Mouse (Mus musculus) hindbrain, embryonic 12.5 days (tissue): ENCODE data around the gene Klb. TPM values are rescaled to one million over a fixed set of nuclear protein-coding genes. Genes with fewer than 3 reads are reported as not detected.
"Not testable (repeated sequence)": the region's sequence is repeated elsewhere in the genome, so short reads cannot be mapped to it uniquely, and the experiment has no call there.

Experiments
- ATAC-seq: fragments of 200-750 bp; cut with Nextera tagmentation; 2 replicates; pipeline ENCODE4 v1.8.0; 2017; ENCODE audit warnings: moderate TSS enrichment; ENCODE audit not compliant: low FRiP score
- H3K27ac ChIP-seq: fragments of 300-500 bp; sonication (generic); 2 replicates; pipeline ENCODE4 v1.5.1; 2016; ENCODE audit warnings: mild to moderate bottlenecking
- H3K27me3 ChIP-seq: fragments of 300-500 bp; sonication (generic); 2 replicates; pipeline ENCODE4 v1.6.1; 2016; ENCODE audit warnings: mild to moderate bottlenecking
- H3K36me3 ChIP-seq: fragments of 300-500 bp; sonication (generic); 2 replicates; pipeline ENCODE4 v1.6.1; 2016; ENCODE audit warnings: mild to moderate bottlenecking
- H3K4me1 ChIP-seq: fragments of 300-500 bp; sonication (generic); 2 replicates; pipeline ENCODE4 v1.6.1; 2016
- H3K4me2 ChIP-seq: fragments of 300-500 bp; sonication (generic); replicated peaks from 2 replicates; pipeline ENCODE4 v1.6.1; 2016; ENCODE audit warnings: mild to moderate bottlenecking
- H3K4me3 ChIP-seq: fragments of 300-500 bp; sonication (generic); 2 replicates; pipeline ENCODE4 v1.5.1; 2016; ENCODE audit warnings: mild to moderate bottlenecking
- H3K9ac ChIP-seq: fragments of 300-500 bp; sonication (generic); 2 replicates; pipeline ENCODE4 v1.6.1; 2016; ENCODE audit warnings: mild to moderate bottlenecking, moderate library complexity
- H3K9me3 ChIP-seq: fragments of 300-500 bp; sonication (generic); replicated peaks from 2 replicates; pipeline ENCODE4 v1.6.1; 2016; ENCODE audit warnings: mild to moderate bottlenecking
- WGBS: fragments of 180-500 bp; shearing (Covaris S2); methylation state at CpG from one replicate; pipeline ENCODE4 v1.1.7; 2016; 5-methylcytosine and 5-hydroxymethylcytosine counted together
- polyA plus RNA-seq: library from polyadenylated mRNA; unstranded; fragments of >200 nt; fragmentation: Nextera tagmentation; extraction: Ambion mirVana; gene quantifications from 2 replicates; pipeline ENCODE4 v1.2.1, GENCODE M21; 2016

The Klb gene
- polyA plus RNA-seq = not detected in 2 replicates

DNA sequence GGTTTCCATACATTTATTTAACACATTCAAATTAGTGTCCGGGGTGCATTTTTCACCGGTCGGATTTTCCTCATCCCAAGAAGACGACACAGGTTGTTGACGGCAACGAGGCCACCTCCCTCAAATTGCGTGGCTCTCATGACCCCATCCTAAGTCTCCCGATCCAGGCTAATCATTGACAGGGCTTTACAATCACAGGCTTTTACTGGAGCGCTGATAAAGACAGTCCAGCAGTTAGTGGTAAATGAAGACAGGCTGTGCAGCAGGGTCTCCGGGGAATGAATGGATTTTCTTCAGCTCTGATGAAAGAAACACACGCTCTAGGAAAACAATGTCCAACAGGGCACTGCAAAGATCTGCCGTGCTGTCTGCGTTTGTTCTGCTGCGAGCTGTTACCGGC lies at the start of gene Klb:
TSS of gene Klb (plus strand) at position 147 of the 400 bp plus-strand sequence.
- Histone ChIP-seq H3K9ac (0 out of 2 replicates have a peak within 1 kb of the TSS, but pooled peaks have one; percentile 47), H3K4me1 (peaks cover 6% of the 10 kb centered on the region; the same call in 1 of the 2 replicates), H3K4me3 (no peak within 1 kb of the TSS), H3K9me3 (no peaks in the 10 kb centered on the region), H3K27me3 (0 out of 2 replicates have a peak, but pooled peaks cover 2% of the 10 kb centered on the region), H3K4me2 (peak within 1 kb of the TSS; percentile 44), H3K27ac (no peak within 1 kb of the TSS), H3K36me3 (no peaks in the 10 kb centered on the region)
- 25% methylated on average over 15 of the region's 15 CpGs for WGBS
- no peak for ATAC-seq

DNA sequence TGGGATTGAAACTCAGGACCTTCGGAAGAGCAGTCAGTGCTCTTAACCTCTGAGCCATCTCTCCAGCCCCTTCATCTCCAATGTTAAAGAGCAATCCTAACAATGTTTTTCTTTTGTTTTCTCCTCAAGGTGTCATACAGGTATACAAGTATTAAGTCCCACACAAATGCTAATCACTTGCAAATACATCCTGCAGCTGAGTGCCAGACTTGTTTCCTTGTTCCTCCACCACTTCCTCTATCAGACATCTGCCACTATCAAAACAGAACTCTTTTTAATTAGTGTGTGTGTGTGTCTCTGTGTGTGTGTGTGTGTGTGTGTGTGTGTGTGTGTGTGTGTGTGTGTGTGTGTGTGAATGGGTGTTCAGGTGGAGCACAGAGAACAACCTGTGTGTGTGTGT lies 48.5 kb upstream of the Klb start:
- H3K9ac ChIP-seq, ATAC-seq, H3K4me3 ChIP-seq, H3K9me3 ChIP-seq, H3K4me1 ChIP-seq, H3K27ac ChIP-seq, H3K27me3 ChIP-seq, H3K4me2 ChIP-seq: not testable (repeated sequence)
- H3K36me3 ChIP-seq = peaks cover 21% of the 10 kb centered on the region; the same call in 1 of the 2 replicates
- 87% methylated on average over 1 of the region's 1 CpGs for WGBS

DNA sequence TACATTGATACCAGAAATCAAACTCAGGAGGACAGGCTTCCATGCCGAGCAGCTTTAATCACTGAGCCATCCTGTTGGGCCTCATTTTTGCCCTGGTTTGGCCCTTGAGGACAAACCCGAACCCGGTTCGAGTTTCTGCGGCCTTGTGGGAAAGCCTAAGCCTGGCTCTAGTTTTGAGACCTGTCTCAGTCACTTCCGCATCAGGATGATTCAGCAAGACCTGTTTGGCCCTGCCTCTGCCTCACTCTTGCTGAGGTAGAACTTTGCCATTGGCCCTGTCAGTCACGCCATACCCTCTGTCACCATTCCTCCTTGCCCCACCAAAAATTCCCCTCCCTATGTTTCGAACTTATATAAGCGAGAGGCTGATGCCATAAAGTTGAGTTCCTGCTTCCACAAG lies 48.0 kb upstream of the Klb start:
- no peak overlapping the region for H3K4me3 ChIP-seq
- ATAC-seq = no peak
- 95% methylated on average over 9 of the region's 9 CpGs for WGBS
- no peaks in the 10 kb centered on the region for H3K4me1 ChIP-seq
- no peak overlapping the region for H3K27ac ChIP-seq
- no peak overlapping the region for H3K9ac ChIP-seq
- H3K36me3 ChIP-seq = peaks cover 21% of the 10 kb centered on the region; the same call in 1 of the 2 replicates
- H3K27me3 ChIP-seq = no peaks in the 10 kb centered on the region
- no peak overlapping the region for H3K4me2 ChIP-seq
- H3K9me3 ChIP-seq = no peaks in the 10 kb centered on the region

DNA sequence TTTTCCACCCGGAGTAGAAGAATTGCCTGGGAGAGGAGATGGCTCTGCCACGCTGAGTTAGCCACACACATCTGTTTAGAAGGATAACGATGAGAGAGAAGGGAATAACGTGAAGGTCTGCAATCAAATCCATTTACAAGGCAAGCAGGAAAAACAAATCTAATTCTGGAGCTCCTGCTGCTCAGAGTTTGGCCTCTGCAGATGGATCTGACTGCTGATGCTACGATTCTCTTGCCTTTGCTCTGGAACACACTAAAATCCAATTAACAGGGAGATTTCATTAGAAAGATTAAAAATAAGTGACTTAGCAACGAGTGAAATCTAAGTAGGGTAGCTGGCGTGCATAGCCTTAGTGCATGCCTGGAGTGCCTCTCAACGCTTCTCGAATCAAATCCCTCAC lies 42.6 kb upstream of the Klb start:
- no peak for ATAC-seq
- Histone ChIP-seq H3K4me1 (no peaks in the 10 kb centered on the region), H3K4me2 (no peak overlapping the region), H3K9me3 (no peaks in the 10 kb centered on the region), H3K4me3 (no peak overlapping the region), H3K36me3 (peaks cover 18% of the 10 kb centered on the region; the same call in 1 of the 2 replicates), H3K27me3 (no peaks in the 10 kb centered on the region), H3K9ac (no peak overlapping the region), H3K27ac (no peak overlapping the region)
- WGBS = 86% methylated on average over 9 of the region's 9 CpGs

DNA sequence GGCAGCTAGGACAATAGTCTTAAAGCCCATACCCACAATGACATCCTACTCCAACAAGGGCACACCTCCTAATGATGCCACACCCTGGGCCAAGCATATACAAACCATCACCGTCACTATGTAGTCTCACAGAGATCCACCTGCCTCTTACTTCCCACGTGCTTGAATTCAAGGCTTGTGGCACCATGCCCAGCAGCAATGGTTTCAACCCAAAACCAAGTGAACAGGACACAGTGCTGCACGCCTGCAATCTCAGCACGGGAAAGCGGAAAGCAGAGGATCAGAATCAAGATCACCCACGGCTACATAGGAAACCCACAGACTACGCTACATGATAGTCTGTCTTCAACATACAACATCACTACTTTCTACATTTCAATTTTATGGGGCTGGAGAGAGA lies 39.9 kb upstream of the Klb start:
- Histone ChIP-seq H3K4me2 (no peak overlapping the region), H3K9me3 (no peaks in the 10 kb centered on the region), H3K36me3 (peaks cover 38% of the 10 kb centered on the region), H3K4me1 (no peaks in the 10 kb centered on the region), H3K9ac (no peak overlapping the region), H3K27me3 (no peaks in the 10 kb centered on the region), H3K4me3 (no peak overlapping the region), H3K27ac (no peak overlapping the region)
- WGBS = 97% methylated on average over 7 of the region's 7 CpGs
- no peak for ATAC-seq

DNA sequence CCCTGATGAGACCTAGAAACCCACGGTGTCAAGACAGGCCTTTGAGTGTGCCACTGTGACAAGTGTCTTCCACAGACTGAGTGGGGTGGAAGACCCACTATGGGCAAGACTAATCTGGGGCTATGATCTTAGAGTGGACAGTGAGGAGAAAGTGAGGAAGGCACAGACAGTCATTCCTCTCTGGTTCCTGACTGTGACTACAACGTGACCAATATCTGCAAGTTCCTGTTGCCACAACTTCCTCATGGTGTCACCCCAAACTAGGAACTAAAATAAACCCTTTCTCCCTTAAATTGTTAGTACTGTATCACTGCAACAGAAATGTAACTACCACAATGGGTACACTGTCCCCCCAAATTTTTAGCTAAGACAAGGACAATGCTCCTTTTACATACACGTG lies 39.2 kb upstream of the Klb start:
- ATAC-seq = no peak
- no peak overlapping the region for H3K27ac ChIP-seq
- H3K4me2 ChIP-seq = no peak overlapping the region
- H3K4me3 ChIP-seq = no peak overlapping the region
- H3K27me3 ChIP-seq = no peaks in the 10 kb centered on the region
- H3K36me3 ChIP-seq = peaks cover 40% of the 10 kb centered on the region
- no peaks in the 10 kb centered on the region for H3K9me3 ChIP-seq
- WGBS = 95% methylated on average over 3 of the region's 3 CpGs
- H3K9ac ChIP-seq = no peak overlapping the region
- H3K4me1 ChIP-seq = no peaks in the 10 kb centered on the region

DNA sequence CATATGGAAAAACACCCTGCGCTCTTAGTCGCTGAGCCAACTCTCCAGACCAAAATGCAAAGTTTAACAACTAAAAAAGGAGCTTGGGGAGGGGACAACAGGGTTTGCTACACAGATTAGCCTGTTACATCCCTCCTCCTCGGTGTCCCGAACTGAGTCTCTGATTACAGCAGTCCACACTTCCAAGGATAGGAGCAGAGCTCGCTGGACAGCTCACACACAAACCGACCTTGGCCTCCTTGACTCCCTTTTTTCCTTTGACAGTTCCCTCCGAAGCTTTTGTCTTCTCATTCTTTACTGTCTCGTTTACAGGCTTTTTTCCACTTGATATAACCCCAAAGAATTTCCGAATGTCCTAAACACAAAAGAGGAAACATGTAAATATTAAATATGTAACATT lies 28.9 kb upstream of the Klb start:
- H3K27ac ChIP-seq = no peak overlapping the region
- no peak overlapping the region for H3K9ac ChIP-seq
- H3K27me3 ChIP-seq = no peaks in the 10 kb centered on the region
- no peak for ATAC-seq
- peaks cover 25% of the 10 kb centered on the region for H3K36me3 ChIP-seq
- no peaks in the 10 kb centered on the region for H3K9me3 ChIP-seq
- no peaks in the 10 kb centered on the region for H3K4me1 ChIP-seq
- 89% methylated on average over 9 of the region's 9 CpGs for WGBS
- H3K4me2 ChIP-seq = no peak overlapping the region
- H3K4me3 ChIP-seq = no peak overlapping the region

DNA sequence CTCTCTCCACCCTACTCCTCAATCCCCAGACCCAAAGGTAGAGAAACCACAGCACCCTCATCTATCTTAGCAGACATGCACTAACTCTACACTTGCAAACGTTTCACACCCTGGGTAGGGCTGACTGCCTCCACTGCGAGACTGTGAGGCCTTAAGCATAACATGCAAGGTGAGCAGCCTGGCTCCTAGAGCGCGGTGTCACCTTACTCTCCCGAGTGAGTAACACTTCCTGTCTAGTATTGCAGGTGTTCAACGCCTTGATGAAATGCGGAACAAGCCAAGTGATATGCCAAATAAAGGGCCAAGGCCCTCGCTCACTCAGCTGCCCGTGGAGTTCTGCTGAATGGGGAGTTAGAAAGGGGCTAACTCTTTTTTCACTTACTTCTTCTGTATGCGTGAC lies 25.9 kb upstream of the Klb start:
- no peak overlapping the region for H3K27ac ChIP-seq
- no peaks in the 10 kb centered on the region for H3K4me1 ChIP-seq
- 79% methylated on average over 10 of the region's 10 CpGs for WGBS
- no peaks in the 10 kb centered on the region for H3K9me3 ChIP-seq
- ATAC-seq = no peak
- H3K27me3 ChIP-seq = no peaks in the 10 kb centered on the region
- H3K4me2 ChIP-seq = no peak overlapping the region
- H3K4me3 ChIP-seq = no peak overlapping the region
- H3K36me3 ChIP-seq = peaks cover 11% of the 10 kb centered on the region
- H3K9ac ChIP-seq = no peak overlapping the region

DNA sequence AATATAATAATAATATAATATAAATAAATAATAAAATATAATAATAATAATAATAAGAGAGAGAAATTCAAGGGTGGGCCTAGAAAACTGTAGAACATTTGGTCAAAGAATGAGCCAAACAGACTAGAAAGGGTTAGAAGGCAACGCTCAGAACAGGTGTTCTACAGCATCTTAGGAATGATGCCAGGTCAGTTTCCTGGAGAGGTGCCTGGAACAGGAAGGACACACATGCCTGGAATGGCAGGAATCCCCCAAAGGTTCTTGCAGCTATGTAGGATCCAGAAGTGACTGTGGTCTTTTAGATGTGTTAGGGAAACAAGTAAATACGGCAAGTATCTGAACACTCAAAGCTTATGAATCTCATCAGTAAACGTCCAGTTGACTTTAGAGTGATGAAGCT lies 23.8 kb upstream of the Klb start:
- no peak overlapping the region for H3K4me3 ChIP-seq
- H3K4me2 ChIP-seq = no peak overlapping the region
- no peak overlapping the region for H3K9ac ChIP-seq
- H3K4me1 ChIP-seq = no peaks in the 10 kb centered on the region
- H3K36me3 ChIP-seq = peaks cover 1% of the 10 kb centered on the region; the same call in 1 of the 2 replicates
- H3K27me3 ChIP-seq = no peaks in the 10 kb centered on the region
- no peak overlapping the region for H3K27ac ChIP-seq
- no peak for ATAC-seq
- H3K9me3 ChIP-seq = no peaks in the 10 kb centered on the region
- WGBS = 90% methylated on average over 3 of the region's 3 CpGs

DNA sequence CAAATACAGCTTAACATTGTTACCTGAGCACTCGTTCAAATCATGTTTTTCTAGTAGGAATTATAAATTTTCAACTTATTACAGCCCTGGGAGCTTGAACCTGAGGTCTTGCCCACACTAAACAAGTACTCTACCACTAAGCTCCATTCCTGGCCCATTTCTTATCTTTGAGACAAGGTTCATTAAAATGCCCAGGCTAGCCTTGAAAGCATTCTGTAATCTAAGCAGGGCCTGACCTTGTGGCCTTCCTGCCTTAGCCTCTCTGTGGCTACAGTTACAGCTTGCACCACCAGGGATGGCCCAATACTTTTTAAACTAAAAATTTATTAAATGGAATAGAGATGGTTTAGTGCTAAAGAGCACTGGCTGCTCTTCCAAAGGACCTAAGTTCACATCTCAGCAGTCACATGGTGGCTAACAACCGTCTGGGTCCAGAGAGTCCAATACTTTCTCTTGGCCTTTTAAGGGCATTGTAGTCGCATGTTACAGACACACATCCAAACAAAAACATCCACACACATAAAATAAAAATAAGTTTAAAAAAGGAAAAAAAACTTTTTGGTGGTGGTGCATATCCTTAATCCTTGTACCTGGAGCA lies 23.3 kb upstream of the Klb start:
- no peaks in the 10 kb centered on the region for H3K27me3 ChIP-seq
- no peaks in the 10 kb centered on the region for H3K4me1 ChIP-seq
- no peaks in the 10 kb centered on the region for H3K9me3 ChIP-seq
- H3K27ac ChIP-seq = no peak overlapping the region
- WGBS = 90% methylated on average over 3 of the region's 3 CpGs
- no peak overlapping the region for H3K4me2 ChIP-seq
- H3K9ac ChIP-seq = no peak overlapping the region
- H3K36me3 ChIP-seq = no peaks in the 10 kb centered on the region
- ATAC-seq = no peak
- H3K4me3 ChIP-seq = no peak overlapping the region

DNA sequence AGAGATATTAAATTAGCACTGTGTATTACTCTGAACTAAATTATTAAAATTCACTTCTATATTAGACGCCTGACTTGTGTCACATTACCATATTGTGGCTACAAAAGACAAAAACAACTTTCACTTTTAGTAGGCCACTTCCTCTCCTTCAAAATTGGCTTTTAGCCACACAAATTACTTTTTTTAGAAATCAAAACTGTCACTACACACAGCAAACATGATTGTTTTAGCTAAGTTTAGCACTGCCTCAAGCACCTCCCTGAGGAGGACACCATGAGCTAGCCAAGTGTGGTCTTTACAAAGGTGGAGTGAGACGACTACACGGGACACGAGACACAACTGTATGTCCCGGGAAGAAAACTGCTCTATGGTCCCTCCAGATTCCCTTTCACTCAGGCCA lies 21.9 kb upstream of the Klb start:
- Histone ChIP-seq H3K4me1 (no peaks in the 10 kb centered on the region), H3K9me3 (no peaks in the 10 kb centered on the region), H3K4me3 (no peak overlapping the region), H3K4me2 (no peak overlapping the region), H3K27ac (no peak overlapping the region), H3K9ac (no peak overlapping the region), H3K27me3 (no peaks in the 10 kb centered on the region), H3K36me3 (no peaks in the 10 kb centered on the region)
- 76% methylated on average over 5 of the region's 5 CpGs for WGBS
- no peak for ATAC-seq

DNA sequence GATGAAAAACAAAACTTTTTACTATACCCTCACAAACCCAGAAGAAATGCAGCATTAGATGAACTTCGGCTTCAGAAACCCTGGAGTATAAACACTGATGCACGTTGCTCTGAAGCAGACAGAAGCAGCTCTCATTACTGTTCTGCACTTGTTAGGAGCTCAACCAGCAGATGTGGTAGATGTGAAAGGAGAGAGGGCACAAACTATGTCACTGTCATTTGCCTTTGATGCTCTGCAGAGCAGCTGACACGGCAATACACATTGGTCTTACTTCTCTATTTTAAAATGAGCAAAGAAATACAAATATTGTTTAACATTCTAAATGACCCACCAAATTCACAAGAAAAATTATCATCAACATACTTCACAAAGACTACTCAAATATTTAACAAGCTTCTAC lies 18.1 kb upstream of the Klb start:
- Histone ChIP-seq H3K4me2 (no peak overlapping the region), H3K36me3 (no peaks in the 10 kb centered on the region), H3K27ac (no peak overlapping the region), H3K9ac (no peak overlapping the region), H3K27me3 (no peaks in the 10 kb centered on the region), H3K4me3 (no peak overlapping the region), H3K9me3 (no peaks in the 10 kb centered on the region), H3K4me1 (peaks cover 6% of the 10 kb centered on the region)
- no peak for ATAC-seq
- WGBS = 84% methylated on average over 3 of the region's 3 CpGs

DNA sequence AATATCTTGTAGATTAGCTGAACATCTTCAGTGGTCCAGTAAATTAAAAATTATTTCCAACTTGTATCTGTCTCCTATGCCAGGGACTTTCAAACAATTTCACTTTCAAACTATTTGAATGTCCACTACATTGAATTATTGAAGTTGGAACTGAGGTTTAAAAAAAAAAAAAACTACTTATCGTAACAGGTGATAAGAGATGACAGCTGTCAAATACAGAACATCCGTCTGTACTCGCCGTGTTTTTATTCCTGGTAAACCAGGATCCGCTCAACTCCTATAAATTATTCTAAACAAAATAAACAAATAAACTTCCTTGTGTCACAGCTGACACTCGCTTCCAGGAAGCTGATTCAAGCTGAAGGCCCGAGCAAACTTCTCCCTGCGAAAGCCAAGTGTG lies 13.3 kb upstream of the Klb start:
- peaks cover 7% of the 10 kb centered on the region for H3K4me1 ChIP-seq
- H3K27ac ChIP-seq = no peak overlapping the region
- ATAC-seq = no peak

More for the DNA sequence above, 13.3 kb upstream of the Klb start:
- H3K9me3 ChIP-seq = no peaks in the 10 kb centered on the region
- WGBS = 17% methylated on average over 8 of the region's 8 CpGs
- H3K4me3 ChIP-seq = peak overlapping the region; percentile 92
- no peaks in the 10 kb centered on the region for H3K27me3 ChIP-seq
- no peaks in the 10 kb centered on the region for H3K36me3 ChIP-seq
- peak overlapping the region; percentile 83 for H3K4me2 ChIP-seq
- peak overlapping the region; percentile 86 for H3K9ac ChIP-seq
